Comparison of ENCODE assay signal across 8 mouse cellular contexts in the genomic region with DNA sequence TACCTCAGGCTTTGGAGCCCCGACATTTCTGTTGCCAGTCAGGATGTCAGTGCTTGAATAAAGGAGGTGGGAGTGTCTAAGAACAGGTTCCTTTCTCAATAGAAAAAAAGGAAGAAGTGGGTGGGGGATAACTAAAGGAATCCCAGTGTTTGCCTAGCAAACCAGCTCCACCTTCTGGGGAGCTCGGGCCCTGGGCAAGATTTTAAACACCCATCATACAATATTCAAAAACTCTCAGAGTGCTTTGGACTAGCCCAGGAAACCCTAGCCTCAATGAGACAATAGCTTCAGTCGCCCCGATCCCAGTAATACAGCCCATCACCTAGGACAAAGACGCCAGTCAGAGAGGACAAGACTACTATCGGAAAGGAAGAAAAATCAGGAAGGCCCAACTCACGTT. TPM values are rescaled to one million over a fixed set of nuclear protein-coding genes. Genes with fewer than 3 reads are reported as not detected.
DNase-seq lines count a peak whose midpoint lies in the region; ATAC-seq and TF ChIP-seq lines count a peak whose summit lies in the region.

No protein-coding gene starts in this region.

- H3K79me2 ChIP-seq in macrophage (ENCODE audit: inconsistent target): no peaks in the 10 kb centered on the region

- no peaks in the 10 kb centered on the region for H3K36me3 ChIP-seq in thymus, adult 2 months (ENCODE audit: control insufficient read depth, insufficient read depth, low read length)
- peaks cover 15% of the 10 kb centered on the region; the same call in 1 of the 2 replicates for H3K36me3 ChIP-seq in hindbrain, embryonic 15.5 days
- H3K36me3 ChIP-seq in macrophage (ENCODE audit: inconsistent target): no peaks in the 10 kb centered on the region

- H3K9me3 ChIP-seq in hindbrain, embryonic 15.5 days: no peaks in the 10 kb centered on the region

- TF ChIP-seq POLR2A in thymus, adult 2 months (IDR thresholded peaks at IDR 0.05; ENCODE audit: control insufficient read depth, extremely low read depth, insufficient read depth, low read length, poor library complexity): no peak

- H3K4me1 ChIP-seq in thymus, adult 2 months (replicated peaks; ENCODE audit: control insufficient read depth, insufficient read depth, low read length): peaks cover 12% of the 10 kb centered on the region
- H3K4me1 ChIP-seq in hindbrain, embryonic 15.5 days (replicated peaks): peaks cover 19% of the 10 kb centered on the region

- intact Hi-C loops in gastrocnemius, adult 2 months (cut with DNase I): no loop called here

- ATAC-seq in hindbrain, embryonic 15.5 days (ENCODE audit: low FRiP score, low read depth): peak; percentile 77

- peak; percentile 58 for TF ChIP-seq CTCF in gastrocnemius, adult 2 months (IDR thresholded peaks at IDR 0.05)
- no peak for TF ChIP-seq CTCF in thymus, adult 2 months (IDR thresholded peaks at IDR 0.05; ENCODE audit: borderline replicate concordance, control insufficient read depth, extremely low read depth, insufficient read depth, low read length, poor library complexity)

- H3K27me3 ChIP-seq in thymus, adult 2 months (ENCODE audit: control insufficient read depth, insufficient read depth, low read length): no peaks in the 10 kb centered on the region
- no peaks in the 10 kb centered on the region for H3K27me3 ChIP-seq in hindbrain, embryonic 15.5 days

- WGBS in thymus, adult 2 months: 2% methylated on average over 7 of the region's 7 CpGs
- under 1% methylated on average over 7 of the region's 7 CpGs for WGBS in hindbrain, embryonic 15.5 days
- under 1% methylated on average over 7 of the region's 7 CpGs for WGBS in macrophage (ENCODE audit: missing documents)

- H3K4me3 ChIP-seq in gastrocnemius, adult 2 months: peak overlapping the region; percentile 89
- H3K4me3 ChIP-seq in thymus, adult 2 months (ENCODE audit: control insufficient read depth, insufficient read depth, low read length): peak overlapping the region; percentile 87
- peak overlapping the region; percentile 76 for H3K4me3 ChIP-seq in hindbrain, embryonic 15.5 days
- peak overlapping the region; percentile 51 for H3K4me3 ChIP-seq in macrophage (ENCODE audit: inconsistent target)

- H3K4me2 ChIP-seq in hindbrain, embryonic 15.5 days: peak overlapping the region; percentile 64

- peak overlapping the region; percentile 82 for H3K9ac ChIP-seq in hindbrain, embryonic 15.5 days

- H3K27ac ChIP-seq in gastrocnemius, adult 2 months: peak overlapping the region; percentile 84
- H3K27ac ChIP-seq in thymus, adult 2 months (ENCODE audit: control insufficient read depth, insufficient read depth, low read length): no peak overlapping the region; the same call in 1 of the 2 replicates
- peak overlapping the region; percentile 99 for H3K27ac ChIP-seq in hindbrain, embryonic 15.5 days (replicated peaks)
- peak overlapping the region; percentile 10 for H3K27ac ChIP-seq in macrophage

- DNase-seq in gastrocnemius, adult 2 months: peak; percentile 36
- no peak for DNase-seq in gastrocnemius, adult 18-20 months (ENCODE audit: low spot score)
- DNase-seq in thymus, adult 2 months: no peak
- no peak for DNase-seq in thymus, postnatal 14 days
- DNase-seq in urinary bladder, postnatal 25 days (ENCODE audit: low spot score): no peak
- DNase-seq in Muller cell, postnatal 12 days (ENCODE audit: inconsistent ontology term): no peak

RNA-seq across cellular contexts. Expression of gene Lrrc49, which starts 0.5 kb away (rescaled TPM):
- total RNA-seq in gastrocnemius, adult 2 months (2021): 1 to 10 TPM; 2.5 to 3.2 TPM
- 1 to 10 TPM; 1.8 to 2.8 TPM for total RNA-seq in gastrocnemius, adult 18-20 months (2021)
- 0.64 and 1.1 TPM in 2 replicates for polyA plus RNA-seq in thymus, adult 2 months (2012; rRNA removed)
- polyA plus RNA-seq in hindbrain, embryonic 15.5 days (2015; fragmentation: Nextera tagmentation; extraction: Ambion mirVana): 71.4 and 73.0 TPM in 2 replicates
- total RNA-seq in macrophage (2018; cell fraction: chromatin; rRNA removed): 10 to 100 TPM; 12.9 to 30.3 (median 21.4) TPM
- 1 to 10 TPM; 3.1 to 7.2 (median 4.7) TPM for total RNA-seq in macrophage (2018; cell fraction: cytosol; rRNA removed)
- total RNA-seq in macrophage (2018; cell fraction: nucleus; rRNA removed): 10 to 100 TPM in 17 of 26 experiments, 1 to 10 TPM in 9; 6.7 to 20.2 (median 11.7) TPM
- 3.3 to 7.4 TPM (median 3.6 TPM) in 3 replicates for polyA plus RNA-seq in macrophage (2018)

RNA-seq across cellular contexts. Expression of gene Larp6, which starts 25.4 kb away (rescaled TPM):
- 1 to 10 TPM; 1.1 to 2.2 TPM for total RNA-seq in gastrocnemius, adult 2 months (2021)
- 1 to 10 TPM; 1.1 to 1.2 TPM for total RNA-seq in gastrocnemius, adult 18-20 months (2021)
- 0.92 and 1.4 TPM in 2 replicates for polyA plus RNA-seq in thymus, adult 2 months (2012; rRNA removed)
- polyA plus RNA-seq in hindbrain, embryonic 15.5 days (2015; fragmentation: Nextera tagmentation; extraction: Ambion mirVana): 21.2 and 24.7 TPM in 2 replicates
- total RNA-seq in macrophage (2018; cell fraction: chromatin; rRNA removed): under 1 TPM in 4 of 26 experiments, not detected in 22; 0.25 to 0.76 (median 0.45) TPM
- under 1 TPM in 14 of 26 experiments, not detected in 12; 0.08 to 0.52 (median 0.16) TPM for total RNA-seq in macrophage (2018; cell fraction: cytosol; rRNA removed)
- total RNA-seq in macrophage (2018; cell fraction: nucleus; rRNA removed): under 1 TPM in 4 of 26 experiments, not detected in 22; 0.24 to 0.40 (median 0.32) TPM
- 0.40 TPM in 1 of 3 replicates, not detected in the others for polyA plus RNA-seq in macrophage (2018)
